Mouse (Mus musculus) ES-E14 (cell line): Measurements from ENCODE around the gene Shank3. TPM values are rescaled to one million over a fixed set of nuclear protein-coding genes. Genes with fewer than 3 reads are reported as not detected.
A peak's percentile ranks its signal among the peaks of the same experiment; 100 is the strongest.

Source experiments
- DNase-seq: peaks from one replicate; pipeline ENCODE4 v3.0.0-alpha.2; 2013; ENCODE audit warnings: low read depth, low spot score
- H3K27ac ChIP-seq: 2 replicates; pipeline ENCODE4 v1.5.1; 2012; ENCODE audit warnings: low read depth, mild to moderate bottlenecking, low read length, moderate library complexity, mixed read lengths; ENCODE audit not compliant: poor library complexity, insufficient read depth, severe bottlenecking
- H3K36me3 ChIP-seq: 2 replicates; pipeline ENCODE4 v1.6.1; 2012; ENCODE audit warnings: mild to moderate bottlenecking, low read length, moderate library complexity, mixed read lengths; ENCODE audit not compliant: control insufficient read depth, poor library complexity, insufficient read depth, severe bottlenecking
- H3K4me1 ChIP-seq, 2 experiments: fragments of 150-350 bp in 1 of 2; sonication (generic) in 1 of 2; 2 replicates each; pipeline ENCODE4 v1.6.1; 2012; ENCODE audit warnings: low read length in 2 of 2, mild to moderate bottlenecking in 1 of 2, mixed read lengths in 1 of 2; ENCODE audit not compliant: control insufficient read depth in 2 of 2, insufficient read depth in 2 of 2, poor library complexity in 1 of 2
- H3K4me3 ChIP-seq, 2 experiments: fragments of 150-350 bp in 1 of 2; sonication (generic) in 1 of 2; 2 replicates each; pipeline ENCODE4 v1.5.1; 2012; ENCODE audit warnings: low read length in 2 of 2, low read depth in 1 of 2, mild to moderate bottlenecking in 1 of 2, mixed read lengths in 1 of 2; ENCODE audit not compliant: insufficient read depth in 1 of 2, poor library complexity in 1 of 2, severe bottlenecking in 1 of 2
- H3K9ac ChIP-seq: 2 replicates; pipeline ENCODE4 v1.6.1; 2012; ENCODE audit warnings: low read depth, mild to moderate bottlenecking, low read length, mixed read lengths; ENCODE audit not compliant: poor library complexity, insufficient read depth, severe bottlenecking
- H3K9me3 ChIP-seq: fragments of 150-350 bp; sonication (generic); 2 replicates; pipeline ENCODE4 v1.6.1; 2012; ENCODE audit warnings: low read depth, mild to moderate bottlenecking, low read length; ENCODE audit not compliant: control insufficient read depth, insufficient read depth
- CHD2 ChIP-seq: IDR thresholded peaks from 2 replicates; pipeline ENCODE4 v1.6.1; 2014; ENCODE audit warnings: mild to moderate bottlenecking, low read depth, low read length, inconsistent platforms
- HCFC1 ChIP-seq: IDR thresholded peaks from 2 replicates; pipeline ENCODE4 v1.6.1; 2012; ENCODE audit warnings: low read length, inconsistent platforms, borderline replicate concordance; ENCODE audit not compliant: insufficient read depth
- MAFK ChIP-seq: IDR thresholded peaks from 2 replicates; pipeline ENCODE4 v1.6.1; 2014; ENCODE audit warnings: mild to moderate bottlenecking, low read depth, low read length, inconsistent platforms; ENCODE audit not compliant: insufficient read depth
- ZC3H11A ChIP-seq: IDR thresholded peaks from 2 replicates; pipeline ENCODE4 v1.6.1; 2012; ENCODE audit warnings: low read depth, mild to moderate bottlenecking, inconsistent platforms, low read length, borderline replicate concordance
- ZNF384 ChIP-seq: IDR thresholded peaks from 2 replicates; pipeline ENCODE4 v1.6.1; 2012; ENCODE audit warnings: low read depth, low read length, inconsistent platforms
- in situ Hi-C, 2 experiments: fragments of 600-800 bp; cut with MboI; formaldehyde crosslinking; loops; one replicate each; pipeline ENCODE4 v1.15.1; 2025; ENCODE audit warnings: low sequenced_read_pairs in 2 of 2, inconsistent platforms in 1 of 2; ENCODE audit not compliant: unreplicated experiment in 2 of 2
- total RNA-seq: library from RNA; depleted of rRNA; stranded (reverse); fragments of 300-350 nt; gene quantifications from 2 replicates; pipeline ENCODE4 v1.2.3, GENCODE M21; 2012

The Shank3 gene
- total RNA-seq, 1 experiment: 6.7 TPM

DNA sequence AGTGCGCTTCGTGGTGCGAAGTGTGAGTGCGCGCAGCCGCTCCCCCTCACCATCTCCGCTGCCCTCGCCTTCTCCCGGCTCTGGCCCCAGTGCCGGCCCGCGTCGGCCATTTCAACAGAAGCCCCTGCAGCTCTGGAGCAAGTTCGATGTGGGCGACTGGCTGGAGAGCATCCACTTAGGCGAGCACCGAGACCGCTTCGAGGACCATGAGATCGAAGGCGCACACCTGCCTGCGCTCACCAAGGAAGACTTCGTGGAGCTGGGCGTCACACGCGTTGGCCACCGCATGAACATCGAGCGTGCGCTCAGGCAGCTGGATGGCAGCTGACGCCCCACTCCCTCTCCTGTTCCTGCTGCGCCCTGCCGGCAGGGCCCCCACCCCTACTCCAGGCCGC, 58.6 kb downstream of the Shank3 start:
- no peak overlapping the region for H3K27ac ChIP-seq
- peaks cover 1 to 24% of the 10 kb centered on the region in 2 experiments; a peak in 3 of 4 replicates for H3K4me1 ChIP-seq
- peak overlapping the region; percentile 49; the same call in 1 of the 2 replicates for H3K9ac ChIP-seq
- H3K36me3 ChIP-seq: no peaks in the 10 kb centered on the region
- TF ChIP-seq ZNF384: no peak
- no peak for TF ChIP-seq CHD2
- no peak for TF ChIP-seq ZC3H11A
- TF ChIP-seq HCFC1: no peak
- TF ChIP-seq MAFK: no peak
- in situ Hi-C loops: no loop called here
- peak overlapping the region; percentile 57 to 58; a peak in 3 of 4 replicates for H3K4me3 ChIP-seq
- DNase-seq: no peak
- no peaks in the 10 kb centered on the region for H3K9me3 ChIP-seq

DNA sequence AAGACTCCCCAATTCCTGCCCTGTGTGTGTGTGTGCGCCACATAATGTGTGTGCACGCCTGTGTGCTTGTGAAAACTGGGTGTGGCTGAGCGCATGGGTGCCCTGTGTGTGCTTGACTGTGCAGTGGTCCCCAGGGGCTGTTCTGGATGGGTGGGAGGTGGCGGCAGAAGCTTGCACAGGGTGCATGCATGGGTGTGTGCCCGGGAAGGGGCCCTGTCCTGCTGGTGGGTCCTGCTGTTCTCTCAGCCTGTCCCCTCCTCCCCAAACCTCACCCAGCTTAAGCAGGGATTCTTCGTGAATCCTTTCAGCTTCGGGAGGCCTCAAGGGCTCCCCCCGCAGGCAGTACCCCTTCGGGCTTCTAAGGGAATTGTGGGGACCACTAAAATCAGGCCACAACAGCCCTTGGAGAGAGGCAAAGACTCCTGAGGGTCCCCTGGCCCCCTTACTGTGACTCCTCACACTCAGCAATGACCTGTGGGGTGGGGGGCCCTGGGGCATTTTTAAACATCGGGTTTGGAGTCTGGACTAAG, 59.8 kb downstream of the Shank3 start:
- no peak for DNase-seq
- H3K27ac ChIP-seq: no peak overlapping the region
- TF ChIP-seq ZNF384 (no peak), CHD2 (no peak), ZC3H11A (no peak), HCFC1 (no peak), MAFK (no peak)
- no peaks in the 10 kb centered on the region for H3K36me3 ChIP-seq
- H3K9ac ChIP-seq: no peak overlapping the region
- no peaks in the 10 kb centered on the region for H3K9me3 ChIP-seq
- H3K4me1 ChIP-seq: peaks cover 1 to 24% of the 10 kb centered on the region in 2 experiments; a peak in 3 of 4 replicates
- in situ Hi-C loops: no loop called here
- no peak overlapping the region for H3K4me3 ChIP-seq

- H3K9ac ChIP-seq: no peak within 1 kb of the TSS
- H3K27ac ChIP-seq: no peak within 1 kb of the TSS
- no peaks in the 10 kb centered on the region for H3K4me1 ChIP-seq
- no peak within 1 kb of the TSS for H3K4me3 ChIP-seq
- DNase-seq: no peak
- in situ Hi-C loops: no loop called here
- no peaks in the 10 kb centered on the region for H3K9me3 ChIP-seq
- TF ChIP-seq HCFC1: no peak
- no peak for TF ChIP-seq CHD2
- no peak for TF ChIP-seq ZC3H11A
- H3K36me3 ChIP-seq: no peaks in the 10 kb centered on the region
Observed at GRCm38 (mm10) chr15:89568114-89568513, 68.7 kb downstream of the Shank3 start, which contains the start of gene Acr. Gene Acr, plus strand, starts transcription at chr15:89568326.

GRCm38 (mm10) chr15:89572147-89572546, 72.7 kb downstream of the Shank3 start:
- DNase-seq: no peak
- no peaks in the 10 kb centered on the region for H3K9me3 ChIP-seq
- no peak overlapping the region for H3K27ac ChIP-seq
- no peak for TF ChIP-seq CHD2
- no peak for TF ChIP-seq ZC3H11A
- no peak for TF ChIP-seq MAFK
- TF ChIP-seq ZNF384: no peak
- no peak for TF ChIP-seq HCFC1
- H3K4me3 ChIP-seq: no peak overlapping the region
- no peak overlapping the region for H3K9ac ChIP-seq
- no peaks in the 10 kb centered on the region for H3K4me1 ChIP-seq
- no peaks in the 10 kb centered on the region for H3K36me3 ChIP-seq
- in situ Hi-C loops: no loop called here

- Histone ChIP-seq H3K36me3 (no peaks in the 10 kb centered on the region), H3K4me1 (peaks cover 5 to 6% of the 10 kb centered on the region in 2 experiments; a peak in 2 of 4 replicates), H3K9me3 (no peaks in the 10 kb centered on the region), H3K9ac (no peak overlapping the region), H3K27ac (no peak overlapping the region), H3K4me3 (no peak overlapping the region)
- DNase-seq: no peak
- in situ Hi-C loops: no loop called here
- TF ChIP-seq HCFC1 (no peak), CHD2 (no peak), MAFK (no peak), ZC3H11A (no peak), ZNF384 (no peak)
Observed at GRCm38 (mm10) chr15:89582494-89582893, 83.1 kb downstream of the Shank3 start.
